Mouse (Mus musculus) layer of hippocampus, postnatal 25 days (tissue): Measurements from ENCODE around the gene Ccdc158. TPM values are rescaled to one million over a fixed set of nuclear protein-coding genes. Genes with fewer than 3 reads are reported as not detected.

Experiments
- DNase-seq, 2 experiments: peaks; one replicate each; pipeline ENCODE4 v3.0.0; 2022; ENCODE audit warnings: mixed read lengths in 2 of 2, low spot score in 1 of 2; ENCODE audit errors: extremely low spot score in 1 of 2
- total RNA-seq, 2 experiments: library from RNA; stranded (reverse); gene quantifications; 2 replicates each; pipeline ENCODE4 v1.2.3; 2021

Ccdc158 gene
- total RNA-seq, 2 experiments from 2014 or later = 0.49 to 1.0 TPM

- no peak for DNase-seq
Observed at GRCm38 (mm10) chr5:92688569-92688968, 13.5 kb upstream of the Ccdc158 start.

- no peak for DNase-seq
Observed at GRCm38 (mm10) chr5:92688124-92688523, 13.1 kb upstream of the Ccdc158 start.

GRCm38 (mm10) chr5:92684715-92685460 is 9.8 kb upstream of the Ccdc158 start:
- DNase-seq = no peak

GRCm38 (mm10) chr5:92683871-92684475 is 8.9 kb upstream of the Ccdc158 start:
- no peak for DNase-seq

- DNase-seq = no peak
Observed at GRCm38 (mm10) chr5:92683351-92683807, 8.3 kb upstream of the Ccdc158 start, which contains the start of gene Shroom3. Shroom3 (plus strand) TSS chr5:92683435.

GRCm38 (mm10) chr5:92682621-92683348 is 7.7 kb upstream of the Ccdc158 start:
- DNase-seq = peak; percentile 14 to 18

GRCm38 (mm10) chr5:92681861-92682260 is 6.8 kb upstream of the Ccdc158 start:
- DNase-seq = no peak

- no peak for DNase-seq
Observed at GRCm38 (mm10) chr5:92679441-92679840, 4.4 kb upstream of the Ccdc158 start.

- DNase-seq = no peak
Observed at GRCm38 (mm10) chr5:92675574-92675920, 476 bp upstream of the Ccdc158 start.

GRCm38 (mm10) chr5:92666860-92667259 is 8.2 kb downstream of the Ccdc158 start:
- DNase-seq = no peak

- DNase-seq = no peak
Observed at GRCm38 (mm10) chr5:92664321-92664720, 10.8 kb downstream of the Ccdc158 start.

- DNase-seq = peak; percentile 61 to 82
Observed at GRCm38 (mm10) chr5:92656256-92656655, 18.8 kb downstream of the Ccdc158 start.

GRCm38 (mm10) chr5:92640861-92641260 is 34.2 kb downstream of the Ccdc158 start:
- DNase-seq = no peak

GRCm38 (mm10) chr5:92635891-92636290 is 39.2 kb downstream of the Ccdc158 start:
- no peak for DNase-seq

GRCm38 (mm10) chr5:92634916-92635315 is 40.2 kb downstream of the Ccdc158 start:
- DNase-seq = no peak

- no peak for DNase-seq
Observed at GRCm38 (mm10) chr5:92633526-92633925, 41.5 kb downstream of the Ccdc158 start.

GRCm38 (mm10) chr5:92627896-92628295 is 47.2 kb downstream of the Ccdc158 start:
- no peak for DNase-seq

- no peak for DNase-seq
Observed at GRCm38 (mm10) chr5:92621883-92622282, 53.2 kb downstream of the Ccdc158 start.

- DNase-seq = no peak
Observed at GRCm38 (mm10) chr5:92612756-92613155, 62.3 kb downstream of the Ccdc158 start.

GRCm38 (mm10) chr5:92607492-92608229 is 67.4 kb downstream of the Ccdc158 start:
- DNase-seq = no peak
